Mouse (Mus musculus) frontal cortex, postnatal 10 days (tissue): ENCODE data around the gene Ccdc177.
A peak's percentile ranks its signal among the peaks of the same experiment; 100 is the strongest.

Experiments used
- DNase-seq, 2 experiments: peaks; one replicate each; pipeline ENCODE4 v3.0.0; 2022; ENCODE audit warnings: low spot score in 2 of 2, mixed read lengths in 1 of 2

Ccdc177 gene

GRCm38 (mm10) chr12:80736464-80737282 lies 23.8 kb downstream of the Ccdc177 start:
- DNase-seq: peak; percentile 61 to 66

GRCm38 (mm10) chr12:80734526-80735470 lies 25.7 kb downstream of the Ccdc177 start:
- DNase-seq: no peak

- DNase-seq: peak; percentile 56 to 74
Observed at GRCm38 (mm10) chr12:80730567-80730966, 29.9 kb downstream of the Ccdc177 start.

GRCm38 (mm10) chr12:80729758-80730530 lies 30.5 kb downstream of the Ccdc177 start:
- DNase-seq: no peak

GRCm38 (mm10) chr12:80728814-80729213 lies 31.7 kb downstream of the Ccdc177 start:
- no peak for DNase-seq

GRCm38 (mm10) chr12:80728207-80728606 lies 32.3 kb downstream of the Ccdc177 start:
- no peak for DNase-seq

GRCm38 (mm10) chr12:80724853-80725559 lies 35.5 kb downstream of the Ccdc177 start:
- peak in 1 of 2 experiments; percentile 76 for DNase-seq

- no peak for DNase-seq
Observed at GRCm38 (mm10) chr12:80721458-80721857, 39.0 kb downstream of the Ccdc177 start.

GRCm38 (mm10) chr12:80720507-80720906 lies 40.0 kb downstream of the Ccdc177 start:
- DNase-seq: no peak

- no peak for DNase-seq
Observed at GRCm38 (mm10) chr12:80719141-80719540, 41.3 kb downstream of the Ccdc177 start.

- DNase-seq: no peak
Observed at GRCm38 (mm10) chr12:80715915-80716314, 44.6 kb downstream of the Ccdc177 start.

GRCm38 (mm10) chr12:80706915-80707604 lies 53.4 kb downstream of the Ccdc177 start:
- no peak for DNase-seq

GRCm38 (mm10) chr12:80706208-80706914 lies 54.1 kb downstream of the Ccdc177 start:
- DNase-seq: no peak
